Mouse (Mus musculus): ENCODE data around the gene Nphp4. TPM values are rescaled to one million over a fixed set of nuclear protein-coding genes. Genes with fewer than 3 reads are reported as not detected.

The Nphp4 gene
- polyA plus RNA-seq, 1 experiment from 2014 or later = 3.5 TPM

DNA sequence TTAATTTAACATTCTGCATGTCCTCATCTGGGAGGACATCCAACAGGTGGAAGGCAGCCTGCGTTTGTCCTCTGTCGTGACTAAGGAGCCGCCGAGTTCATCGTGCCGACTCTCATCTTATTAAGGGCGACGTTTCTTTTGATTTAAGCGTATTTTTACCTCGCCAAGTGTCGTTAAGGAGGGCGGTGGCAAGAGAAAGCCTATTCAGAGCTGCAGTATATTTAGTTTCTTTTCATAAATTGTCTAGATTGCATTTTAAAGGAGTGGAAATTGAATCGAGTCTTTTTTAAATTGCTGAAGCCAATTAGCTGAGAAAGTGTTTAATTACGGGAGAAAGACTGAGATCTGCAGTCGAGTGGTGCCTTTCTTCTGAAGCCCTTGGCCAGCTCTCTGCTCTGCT lies 109.0 kb downstream of the Nphp4 start:
- Histone ChIP-seq H3K36me3 (ENCODE audit: control insufficient read depth, insufficient read depth, low read length) (no peaks in the 10 kb centered on the region), H3K27me3 (ENCODE audit: control insufficient read depth, insufficient read depth, low read length) (no peaks in the 10 kb centered on the region), H3K4me2 (replicated peaks; ENCODE audit: low read depth, low read length) (no peak overlapping the region), H3K4me3 (ENCODE audit: low read depth, low read length) (no peak overlapping the region), H3K4me1 (replicated peaks; ENCODE audit: control insufficient read depth, insufficient read depth, low read length) (no peaks in the 10 kb centered on the region), H3K27ac (ENCODE audit: low read depth, low read length) (no peak overlapping the region), H3K9ac (ENCODE audit: low read depth, low read length) (no peak overlapping the region), H3K9me3 (ENCODE audit: control insufficient read depth, low read length) (no peaks in the 10 kb centered on the region)
- ATAC-seq (ENCODE audit: low FRiP score) (no peak), DNase-seq (ENCODE audit: low spot score) (no peak)
- WGBS = 86% methylated on average over 15 of the region's 15 CpGs

- ATAC-seq (ENCODE audit: low FRiP score) (no peak), DNase-seq (ENCODE audit: low spot score) (no peak)
- Histone ChIP-seq H3K4me3 (ENCODE audit: low read depth, low read length) (no peak overlapping the region), H3K4me2 (replicated peaks; ENCODE audit: low read depth, low read length) (no peak overlapping the region), H3K4me1 (replicated peaks; ENCODE audit: control insufficient read depth, insufficient read depth, low read length) (no peaks in the 10 kb centered on the region), H3K36me3 (ENCODE audit: control insufficient read depth, insufficient read depth, low read length) (no peaks in the 10 kb centered on the region), H3K27ac (ENCODE audit: low read depth, low read length) (no peak overlapping the region), H3K9me3 (ENCODE audit: control insufficient read depth, low read length) (no peaks in the 10 kb centered on the region), H3K9ac (ENCODE audit: low read depth, low read length) (no peak overlapping the region), H3K27me3 (ENCODE audit: control insufficient read depth, insufficient read depth, low read length) (no peaks in the 10 kb centered on the region)
- WGBS = 38% methylated on average over 4 of the region's 4 CpGs
Observed at GRCm38 (mm10) chr4:152586175-152586574, 109.7 kb downstream of the Nphp4 start.

DNA sequence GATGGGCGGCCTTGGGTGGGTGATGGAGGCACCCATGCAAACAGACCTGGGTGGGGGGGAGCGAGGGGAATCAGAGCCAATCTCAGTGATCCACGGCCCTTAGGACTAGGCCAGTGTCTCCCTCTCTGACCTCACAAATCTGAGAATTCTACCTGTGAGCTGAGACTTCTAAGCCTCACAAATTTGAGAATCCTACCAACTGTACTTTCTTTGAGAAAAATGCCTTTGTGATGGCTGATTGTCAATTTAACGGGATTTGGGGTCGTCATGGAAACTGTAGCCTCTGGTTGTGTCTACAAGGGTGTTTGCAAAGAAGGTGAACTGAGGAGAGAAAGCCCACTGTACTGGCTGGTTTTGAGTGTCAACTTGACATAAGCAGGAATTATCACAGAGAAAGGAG lies 127.8 kb downstream of the Nphp4 start:
- H3K9me3 ChIP-seq (ENCODE audit: control insufficient read depth, low read length) = no peaks in the 10 kb centered on the region
- no peak overlapping the region for H3K4me3 ChIP-seq (ENCODE audit: low read depth, low read length)
- DNase-seq (ENCODE audit: low spot score) (no peak), ATAC-seq (ENCODE audit: low FRiP score) (no peak)
- H3K36me3 ChIP-seq (ENCODE audit: control insufficient read depth, insufficient read depth, low read length) = no peaks in the 10 kb centered on the region
- H3K4me2 ChIP-seq (replicated peaks; ENCODE audit: low read depth, low read length) = no peak overlapping the region
- no peaks in the 10 kb centered on the region; the same call in 1 of the 2 replicates for H3K4me1 ChIP-seq (replicated peaks; ENCODE audit: control insufficient read depth, insufficient read depth, low read length)
- no peak overlapping the region for H3K9ac ChIP-seq (ENCODE audit: low read depth, low read length)
- no peak overlapping the region for H3K27ac ChIP-seq (ENCODE audit: low read depth, low read length)
- no peaks in the 10 kb centered on the region for H3K27me3 ChIP-seq (ENCODE audit: control insufficient read depth, insufficient read depth, low read length)
- WGBS = 83% methylated on average over 5 of the region's 5 CpGs

GRCm38 (mm10) chr4:152609196-152609595 lies 132.7 kb downstream of the Nphp4 start:
- no peaks in the 10 kb centered on the region for H3K36me3 ChIP-seq (ENCODE audit: control insufficient read depth, insufficient read depth, low read length)
- H3K4me1 ChIP-seq (replicated peaks; ENCODE audit: control insufficient read depth, insufficient read depth, low read length) = no peaks in the 10 kb centered on the region
- peaks cover 2% of the 10 kb centered on the region; the same call in 1 of the 2 replicates for H3K9me3 ChIP-seq (ENCODE audit: control insufficient read depth, low read length)
- no peak overlapping the region for H3K4me2 ChIP-seq (replicated peaks; ENCODE audit: low read depth, low read length)
- no peak for ATAC-seq (ENCODE audit: low FRiP score)
- no peak overlapping the region for H3K9ac ChIP-seq (ENCODE audit: low read depth, low read length)
- H3K4me3 ChIP-seq (ENCODE audit: low read depth, low read length) = no peak overlapping the region
- no peak for DNase-seq (ENCODE audit: low spot score)
- 81% methylated on average over 2 of the region's 2 CpGs for WGBS
- no peak overlapping the region for H3K27ac ChIP-seq (ENCODE audit: low read depth, low read length)
- no peaks in the 10 kb centered on the region for H3K27me3 ChIP-seq (ENCODE audit: control insufficient read depth, insufficient read depth, low read length)

- Histone ChIP-seq H3K4me2 (replicated peaks; ENCODE audit: low read depth, low read length) (no peak overlapping the region), H3K9ac (ENCODE audit: low read depth, low read length) (no peak overlapping the region), H3K27me3 (ENCODE audit: control insufficient read depth, insufficient read depth, low read length) (no peaks in the 10 kb centered on the region), H3K9me3 (ENCODE audit: control insufficient read depth, low read length) (peaks cover 2% of the 10 kb centered on the region; the same call in 1 of the 2 replicates), H3K27ac (ENCODE audit: low read depth, low read length) (no peak overlapping the region), H3K4me1 (replicated peaks; ENCODE audit: control insufficient read depth, insufficient read depth, low read length) (no peaks in the 10 kb centered on the region), H3K4me3 (ENCODE audit: low read depth, low read length) (no peak overlapping the region), H3K36me3 (ENCODE audit: control insufficient read depth, insufficient read depth, low read length) (no peaks in the 10 kb centered on the region)
- no peak for DNase-seq (ENCODE audit: low spot score)
- 93% methylated on average over 9 of the region's 9 CpGs for WGBS
- ATAC-seq (ENCODE audit: low FRiP score) = no peak
Observed at GRCm38 (mm10) chr4:152610026-152610425, 133.5 kb downstream of the Nphp4 start.

Other genes with a start within 250 kb of the Nphp4 start
- gene Gpr153, start 202.5 kb upstream of the Nphp4 start, polyA plus RNA-seq (2014; fragmentation: Nextera tagmentation; extraction: Ambion mirVana) = 8.7 and 9.5 TPM in 2 replicates
- 2.9 and 3.5 TPM in 2 replicates for gene Hes3, start 185.0 kb upstream of the Nphp4 start, polyA plus RNA-seq (2014; fragmentation: Nextera tagmentation; extraction: Ambion mirVana)
- gene Icmt, start 179.5 kb upstream of the Nphp4 start, polyA plus RNA-seq (2014; fragmentation: Nextera tagmentation; extraction: Ambion mirVana) = 17.4 and 20.6 TPM in 2 replicates
- 1.5 and 1.6 TPM in 2 replicates for gene Rnf207, start 157.7 kb upstream of the Nphp4 start, polyA plus RNA-seq (2014; fragmentation: Nextera tagmentation; extraction: Ambion mirVana)
- gene Rpl22, start 151.0 kb upstream of the Nphp4 start, polyA plus RNA-seq (2014; fragmentation: Nextera tagmentation; extraction: Ambion mirVana) = 304 and 330 TPM in 2 replicates
- gene Chd5, start 138.1 kb upstream of the Nphp4 start, polyA plus RNA-seq (2014; fragmentation: Nextera tagmentation; extraction: Ambion mirVana) = 0.14 and 0.28 TPM in 2 replicates
- gene Kcnab2, start 1.2 kb downstream of the Nphp4 start, polyA plus RNA-seq (2014; fragmentation: Nextera tagmentation; extraction: Ambion mirVana) = 9.2 and 11.1 TPM in 2 replicates

Measured in hindbrain, embryonic 11.5 days (tissue).